Mouse (Mus musculus) megakaryocyte, adult 5-6 weeks (primary cell): Measurements from ENCODE around the gene Calm1. TPM values are rescaled to one million over a fixed set of nuclear protein-coding genes. Genes with fewer than 3 reads are reported as not detected.
"Not testable (repeated sequence)": the region's sequence is repeated elsewhere in the genome, so short reads cannot be mapped to it uniquely, and the experiment has no call there.

Experiments
- ATAC-seq: 2 replicates; pipeline ENCODE4 v1.8.0; 2016; ENCODE audit warnings: mild to moderate bottlenecking, inconsistent platforms; ENCODE audit not compliant: poor library complexity, severe bottlenecking
- total RNA-seq, 2 experiments: library from RNA; stranded (forward) in 1 of 2; stranded (reverse) in 1 of 2; fragments of 153-499, 151-499 nt in 1 of 2; fragments of 221-1000, 200-1000 nt in 1 of 2; gene quantifications; 2 replicates each; pipeline versions ENCODE4 v1.2.3 to v1.2.4; 2015 to 2017

Gene Calm1
- total RNA-seq, 2 experiments from 2014 or later, result 717 to 1,237 TPM

DNA sequence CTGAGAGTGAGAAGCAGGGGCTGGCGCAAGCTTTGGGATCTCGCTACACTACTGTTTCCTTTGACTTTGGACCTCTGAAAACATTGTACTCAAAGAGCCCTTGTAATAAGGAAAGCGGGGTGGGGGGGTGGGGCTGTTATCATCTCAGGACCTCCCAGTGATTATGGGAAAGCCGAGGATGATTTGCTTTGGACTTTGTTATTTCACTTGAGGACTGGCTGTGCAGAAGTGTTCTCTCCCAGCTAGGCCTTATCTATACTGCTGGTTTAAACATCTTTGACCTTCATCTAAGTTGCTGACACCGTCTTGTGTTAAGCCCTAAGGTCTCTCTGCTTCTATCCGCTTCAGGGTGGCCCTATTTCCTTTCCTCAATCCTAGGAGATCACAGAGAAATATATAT is 8.4 kb upstream of the Calm1 start:
- no peak for ATAC-seq

DNA sequence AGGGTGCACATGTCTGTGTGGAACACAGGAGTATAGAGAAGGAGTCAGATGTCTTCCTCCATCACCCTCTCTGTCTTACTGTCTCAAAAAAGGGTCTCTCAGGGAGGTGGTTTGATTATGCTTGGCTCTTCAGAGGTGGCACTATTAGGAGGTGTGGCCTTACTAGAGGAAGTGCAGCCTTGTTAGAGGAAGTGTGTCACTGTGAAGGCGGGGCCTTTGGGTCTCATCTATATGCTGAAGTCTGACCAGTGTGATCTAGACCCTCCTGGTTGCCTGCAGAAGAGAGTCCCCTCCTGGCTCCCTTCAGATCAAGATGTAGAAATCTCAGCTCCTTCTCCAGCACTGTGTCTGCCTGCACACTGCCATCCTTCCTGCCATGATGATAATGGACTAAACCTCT is 5.1 kb upstream of the Calm1 start:
- ATAC-seq, result peak; percentile 72

DNA sequence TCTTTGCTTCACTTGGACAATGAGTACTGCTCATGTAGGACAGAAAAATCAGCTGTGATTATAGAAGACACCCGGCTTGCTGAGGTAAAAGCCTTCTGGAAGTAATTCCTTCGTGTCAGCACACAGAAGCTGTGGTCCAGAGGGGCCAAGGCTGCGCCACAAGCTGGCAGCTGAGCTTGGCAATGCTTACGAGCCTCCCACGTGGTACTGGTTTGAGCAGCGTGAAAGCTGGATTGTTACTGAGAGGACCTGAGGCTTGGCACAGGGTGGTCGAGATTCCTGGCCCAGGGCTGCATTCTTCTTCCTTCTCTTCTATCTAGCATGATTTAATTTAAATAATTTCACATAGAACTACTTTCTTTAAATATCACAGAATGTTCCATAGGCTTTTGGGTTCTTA is 2.4 kb upstream of the Calm1 start:
- ATAC-seq, result no peak

DNA sequence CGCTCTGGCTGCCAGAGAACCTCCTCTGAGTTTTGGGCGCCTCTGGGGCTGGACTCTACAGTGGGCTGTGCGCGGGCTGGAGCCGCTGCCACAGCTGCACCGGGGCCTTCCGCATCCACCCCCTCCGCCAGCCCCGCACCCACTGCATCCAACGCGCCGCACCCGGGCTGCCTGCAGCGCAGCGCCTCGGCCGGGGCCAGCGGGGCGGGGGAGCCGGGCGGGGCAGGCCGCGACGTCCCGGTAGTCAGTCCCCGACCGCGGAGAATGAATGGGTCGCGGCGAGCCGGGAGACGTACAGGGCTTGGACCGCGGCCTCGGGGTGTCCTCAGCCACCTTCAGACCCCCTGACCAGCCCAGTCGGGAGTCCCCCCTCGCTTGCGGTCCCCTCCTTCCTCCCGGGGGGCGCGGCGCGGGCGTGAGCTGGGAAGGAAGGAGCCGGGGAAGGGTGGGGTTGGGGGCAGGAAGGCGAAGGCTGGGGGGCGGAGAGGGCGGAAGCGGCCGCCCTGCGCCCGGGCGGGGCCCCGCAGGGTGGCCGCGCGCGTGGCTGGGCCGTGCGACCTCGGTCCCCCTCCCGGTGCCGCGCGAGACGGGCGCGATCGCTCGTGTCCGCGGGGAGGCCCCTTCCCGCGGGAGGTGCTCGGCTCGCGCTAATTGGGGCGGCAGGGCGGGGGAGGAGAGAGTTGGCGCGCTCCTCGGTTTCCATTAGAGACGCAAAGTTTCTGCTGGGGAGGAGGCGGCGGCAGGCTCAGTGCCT is 833 bp downstream of the Calm1 start:
- peak; percentile 27 for ATAC-seq

DNA sequence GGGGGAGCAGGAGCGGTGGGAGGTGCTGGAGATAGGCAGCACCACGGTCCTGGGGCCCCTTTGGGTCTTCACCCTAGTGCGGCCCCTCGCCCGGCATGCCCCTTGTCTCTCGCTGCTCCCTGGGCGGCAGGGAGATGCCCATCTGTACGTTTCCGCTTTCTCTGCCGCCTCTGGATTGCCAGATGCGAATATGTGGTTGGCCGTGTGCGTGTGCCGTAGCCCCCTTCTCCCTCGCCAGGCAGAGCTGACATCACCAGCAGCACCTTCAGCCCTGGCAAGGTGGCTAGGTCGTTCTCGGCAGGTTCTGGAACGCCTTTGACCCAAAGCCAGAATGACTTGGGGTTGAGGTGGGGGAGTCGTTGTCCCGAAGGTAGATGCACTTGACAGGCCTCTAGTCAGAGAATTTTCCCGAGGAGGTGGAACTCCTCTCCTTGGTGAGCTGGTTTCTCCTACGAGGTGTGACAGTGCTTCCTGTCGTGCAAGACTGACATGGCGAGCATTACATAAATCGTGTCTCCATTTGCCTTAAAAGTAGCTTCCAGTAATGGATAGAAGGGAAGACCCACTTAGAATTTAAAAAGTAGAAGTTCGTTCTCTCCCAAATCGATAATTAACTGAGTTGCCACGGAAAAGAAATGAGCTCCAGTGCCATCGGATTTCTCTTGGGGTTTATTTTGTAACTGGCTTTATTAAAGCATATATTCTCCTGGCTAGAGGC is 1.6 kb downstream of the Calm1 start:
- ATAC-seq, result peak; percentile 15

DNA sequence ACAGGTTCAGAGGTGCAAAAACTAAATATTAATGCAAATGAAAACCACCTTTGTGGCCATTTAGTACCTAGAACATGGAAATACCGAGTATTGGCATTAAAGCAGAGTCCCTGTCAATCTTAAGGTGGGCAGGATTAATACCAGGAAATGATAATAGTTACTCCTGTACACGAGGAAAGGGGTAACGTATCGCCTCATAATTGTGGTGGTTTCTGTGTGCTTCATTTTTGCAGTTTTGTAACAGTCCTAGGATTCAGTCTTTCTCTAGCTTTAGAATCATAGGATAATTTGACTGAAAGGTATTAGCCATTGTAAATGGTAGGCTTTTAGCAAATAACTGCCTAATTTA is 2.1 kb downstream of the Calm1 start:
- ATAC-seq, result no peak

DNA sequence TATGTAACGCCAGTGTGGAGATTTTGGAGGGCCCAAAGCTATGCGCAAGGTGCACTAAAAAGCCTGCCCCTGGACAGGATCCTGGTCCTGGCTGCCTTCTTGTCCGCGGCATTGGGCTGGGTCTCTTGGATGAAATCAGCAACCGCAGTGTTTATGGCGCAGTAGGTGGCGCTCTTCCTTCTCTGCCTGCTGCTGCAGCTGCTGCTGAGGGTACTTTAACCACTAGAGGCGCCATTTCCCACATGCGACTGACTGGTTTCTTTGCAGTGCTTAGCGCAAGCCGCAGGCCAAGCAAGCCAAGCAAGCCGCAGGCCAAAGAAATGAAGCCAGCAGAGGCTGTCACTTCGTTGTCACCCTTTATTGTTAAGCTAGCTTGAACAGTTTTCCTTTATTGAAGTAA is 2.6 kb downstream of the Calm1 start:
- peak; percentile 63 for ATAC-seq

DNA sequence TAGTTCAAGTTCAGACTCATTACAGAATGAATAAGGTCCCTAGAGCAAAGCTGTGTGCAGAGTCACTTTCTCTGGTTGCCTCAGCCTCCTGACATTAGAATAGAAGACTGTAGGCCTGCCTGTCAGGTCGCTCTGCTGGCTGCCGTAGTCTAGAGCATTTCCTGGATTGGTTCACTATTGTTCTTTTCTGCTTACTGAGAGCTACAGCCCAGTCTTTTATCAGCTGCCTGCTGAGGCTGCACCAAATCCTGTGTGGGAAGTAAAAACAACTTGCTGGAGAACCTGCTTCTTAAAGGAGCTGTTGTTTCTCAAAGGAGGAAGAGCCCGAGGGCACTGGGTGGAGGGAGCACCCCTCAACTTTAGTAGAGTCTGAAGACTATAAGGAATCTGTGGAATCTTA is 4.5 kb downstream of the Calm1 start:
- no peak for ATAC-seq

DNA sequence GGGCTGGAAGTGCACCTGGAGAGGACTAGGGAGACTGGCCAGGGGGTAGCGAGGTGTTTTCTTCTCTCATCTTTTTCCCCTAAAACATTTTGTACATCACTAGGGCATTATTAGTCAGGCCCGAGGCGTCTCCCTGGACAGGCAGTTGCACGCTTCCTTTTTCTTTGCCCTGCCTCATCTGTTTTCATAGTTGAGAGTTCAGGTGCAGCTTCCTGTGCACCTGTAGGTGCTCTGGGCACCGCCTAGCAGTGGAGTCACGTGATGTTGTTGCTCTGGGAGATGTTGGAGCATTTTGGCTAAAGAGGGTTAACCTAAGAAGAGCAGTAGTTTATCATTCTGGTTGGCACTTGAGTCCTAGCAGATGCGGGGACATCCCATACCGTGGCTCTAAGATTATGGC is 5.9 kb downstream of the Calm1 start:
- no peak for ATAC-seq

DNA sequence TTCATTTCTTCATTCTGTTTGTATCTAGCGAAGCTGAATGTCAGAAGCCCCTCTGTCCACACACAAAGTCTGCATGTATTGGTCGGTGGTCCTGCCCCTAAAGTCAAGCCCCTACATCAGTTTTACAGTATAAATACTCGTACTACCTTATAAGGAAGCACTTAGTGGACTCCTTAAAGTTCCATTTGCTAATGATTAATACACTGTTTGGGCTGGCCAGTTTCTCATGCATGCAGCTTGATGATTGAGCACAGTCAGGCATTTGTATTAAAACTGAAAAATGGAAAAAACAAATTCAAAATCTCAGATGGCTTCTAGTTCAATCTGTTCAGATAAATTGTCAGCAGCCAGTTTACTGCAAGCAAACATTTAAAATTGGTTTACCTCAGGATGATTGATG is 7.3 kb downstream of the Calm1 start:
- ATAC-seq, result no peak

DNA sequence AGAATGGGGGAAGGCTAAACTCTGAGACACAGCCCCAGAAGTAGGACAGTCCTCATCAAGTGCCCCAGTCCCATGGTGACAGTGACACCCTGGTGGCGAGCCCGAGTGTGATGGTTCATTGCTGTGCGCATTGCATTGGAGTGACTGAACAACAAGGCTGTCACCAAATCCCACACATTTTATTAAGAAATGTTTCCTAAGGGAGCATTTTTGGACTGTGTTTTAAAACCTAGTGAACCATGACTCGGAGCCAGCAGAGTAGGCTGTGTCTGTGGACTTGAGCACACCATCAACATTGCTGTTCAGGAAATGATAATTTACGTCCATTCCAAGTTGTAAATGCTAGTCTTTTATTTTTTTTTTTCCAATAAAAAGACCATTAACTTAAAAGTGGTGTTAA is 7.7 kb downstream of the Calm1 start:
- no peak for ATAC-seq

DNA sequence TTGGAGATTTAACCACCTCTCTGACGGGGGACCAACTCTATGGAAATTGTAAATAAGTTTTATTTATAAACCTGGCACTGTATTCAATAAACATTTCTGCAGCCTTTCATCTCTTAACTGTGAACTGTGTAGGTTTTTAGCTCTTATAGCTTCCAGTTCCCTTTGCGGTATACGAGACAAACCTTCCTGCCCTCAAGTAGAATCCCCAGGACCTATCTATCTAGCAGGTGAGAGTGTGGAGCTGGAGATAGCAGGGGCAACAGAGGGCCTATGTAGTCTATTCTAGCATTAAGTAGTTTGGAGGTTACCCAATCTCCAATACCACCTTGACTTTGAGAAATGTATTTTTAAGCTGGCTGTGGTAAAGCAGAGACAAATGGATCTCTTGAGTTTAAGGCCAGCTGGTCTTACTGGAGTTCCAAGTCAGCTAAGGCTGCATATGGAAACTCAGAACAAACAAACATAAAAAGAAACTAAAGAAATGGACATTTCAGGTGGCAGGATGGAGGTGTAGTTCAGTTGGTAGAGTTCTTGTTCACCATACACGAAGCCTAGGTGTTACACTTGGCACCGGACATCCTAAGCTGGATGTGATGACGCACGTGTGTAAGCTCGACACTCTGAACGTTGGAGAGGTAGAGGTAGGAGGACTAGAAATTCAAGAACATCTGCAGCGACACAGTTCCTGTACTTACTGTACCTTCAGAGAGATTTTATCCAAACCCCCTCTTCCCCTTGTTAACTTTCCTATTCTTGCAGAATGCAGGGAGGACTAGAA is 10.7 kb downstream of the Calm1 start:
- ATAC-seq, result no peak

DNA sequence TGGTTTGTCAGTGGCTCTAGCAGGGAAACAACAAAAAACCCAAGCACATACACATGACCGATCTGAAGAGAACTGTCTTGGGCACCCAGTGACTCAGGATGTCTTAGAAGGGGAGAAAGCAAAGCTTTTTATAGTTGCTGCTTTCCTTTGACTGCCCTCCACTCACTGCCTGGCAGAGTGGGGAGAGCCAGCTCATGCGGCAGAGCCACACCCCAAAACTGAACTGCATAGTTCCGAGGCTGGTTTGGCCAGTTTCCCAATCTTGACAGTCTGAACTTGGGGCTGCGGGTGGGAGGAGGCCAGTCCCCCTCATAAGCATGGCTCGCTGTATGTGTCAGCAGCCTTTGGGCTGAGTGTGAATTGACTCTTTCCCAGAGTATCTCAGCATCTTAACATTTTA is 11.7 kb downstream of the Calm1 start:
- peak; percentile 71 for ATAC-seq

DNA sequence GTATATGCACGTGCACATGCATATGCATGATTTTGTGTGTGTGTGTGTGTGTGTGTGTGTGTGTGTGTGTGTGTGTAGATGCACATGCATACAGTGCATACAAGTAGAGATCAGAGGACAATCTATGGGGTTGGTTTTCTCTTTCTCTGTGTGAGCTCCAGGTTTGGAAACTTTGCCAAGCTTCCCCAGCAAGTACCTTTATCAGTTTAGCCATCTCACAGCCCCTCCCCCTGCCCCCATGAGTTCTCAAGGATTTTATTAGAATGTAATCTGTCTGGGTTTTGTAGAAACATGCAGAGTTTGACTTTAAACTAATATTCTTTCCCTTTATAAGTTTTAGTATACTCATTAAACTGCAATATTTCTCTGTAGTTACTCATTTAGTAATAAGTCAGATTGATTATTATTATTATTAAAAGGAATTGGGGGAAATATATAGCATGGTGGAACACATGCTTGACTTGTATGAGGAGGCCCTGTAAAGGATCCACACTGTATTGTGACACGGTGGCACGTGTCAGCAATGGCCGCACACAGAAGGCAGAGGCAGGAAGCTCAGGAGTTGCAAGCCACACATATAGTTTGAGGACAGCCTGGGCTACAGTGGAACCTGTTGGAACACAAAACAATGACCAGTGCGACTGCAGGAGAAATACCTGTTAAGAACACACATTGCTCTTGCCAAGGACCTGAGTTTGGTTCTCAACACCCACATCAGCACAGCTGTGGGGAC is 12.4 kb downstream of the Calm1 start:
- no peak for ATAC-seq

DNA sequence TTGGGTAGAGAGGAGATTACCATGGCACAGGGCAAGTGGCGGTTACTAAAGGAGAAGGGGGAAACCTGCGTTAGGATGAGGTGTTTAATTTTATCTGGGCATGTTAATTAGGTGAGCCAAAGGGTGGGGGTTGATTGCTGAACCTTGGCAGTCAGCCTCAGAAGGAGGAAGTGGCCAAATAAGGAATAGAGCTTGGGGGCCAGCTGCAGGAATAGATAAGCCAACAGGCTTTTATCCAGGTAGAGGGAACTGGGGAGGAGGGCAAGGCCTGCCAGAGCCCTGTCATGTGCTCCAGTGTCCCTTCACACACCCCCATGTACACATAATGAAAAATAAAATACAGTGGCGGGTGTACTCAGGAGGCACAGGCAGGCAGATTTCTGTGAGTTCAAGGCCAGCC is 13.2 kb downstream of the Calm1 start:
- ATAC-seq, result peak; percentile 46; the same call in 1 of the 2 replicates

DNA sequence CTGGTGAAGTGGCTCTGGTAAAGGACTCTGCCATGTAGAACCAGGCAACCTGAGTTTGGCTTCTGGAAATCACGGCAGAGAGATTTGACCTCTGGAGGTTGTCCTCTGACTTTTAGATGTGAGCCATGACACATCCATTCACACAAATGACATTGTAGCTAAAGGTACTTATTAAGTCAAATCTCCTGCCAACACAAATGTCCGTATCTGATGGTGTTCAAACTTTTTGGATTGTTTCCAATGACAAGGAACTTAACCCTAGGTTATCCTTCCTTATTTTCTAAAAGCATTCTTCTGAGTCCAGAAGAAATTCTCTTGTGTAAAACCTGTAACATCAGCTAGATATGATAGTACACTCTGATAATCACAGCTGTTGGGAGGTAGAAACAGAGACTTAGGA is 13.9 kb downstream of the Calm1 start:
- no peak for ATAC-seq

DNA sequence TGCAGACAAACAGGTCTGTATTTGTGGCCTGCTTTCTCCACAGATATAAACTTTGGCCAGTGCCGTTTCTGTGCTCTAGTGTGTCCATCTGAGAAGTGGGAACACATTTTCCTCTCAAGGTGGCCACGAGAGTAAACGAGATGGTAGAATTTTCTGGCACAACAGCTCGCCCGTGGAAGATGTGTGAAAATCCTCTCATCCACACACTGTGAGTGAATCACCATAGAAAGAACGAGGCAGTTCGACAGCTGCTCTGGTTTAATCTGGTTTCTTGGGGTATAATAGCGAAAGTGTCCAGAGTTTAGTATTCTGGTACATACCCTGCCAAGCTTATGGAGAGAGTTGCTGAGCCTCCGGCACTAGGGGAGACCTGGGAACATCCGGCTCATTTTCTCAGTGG is 14.9 kb downstream of the Calm1 start:
- ATAC-seq, result no peak

DNA sequence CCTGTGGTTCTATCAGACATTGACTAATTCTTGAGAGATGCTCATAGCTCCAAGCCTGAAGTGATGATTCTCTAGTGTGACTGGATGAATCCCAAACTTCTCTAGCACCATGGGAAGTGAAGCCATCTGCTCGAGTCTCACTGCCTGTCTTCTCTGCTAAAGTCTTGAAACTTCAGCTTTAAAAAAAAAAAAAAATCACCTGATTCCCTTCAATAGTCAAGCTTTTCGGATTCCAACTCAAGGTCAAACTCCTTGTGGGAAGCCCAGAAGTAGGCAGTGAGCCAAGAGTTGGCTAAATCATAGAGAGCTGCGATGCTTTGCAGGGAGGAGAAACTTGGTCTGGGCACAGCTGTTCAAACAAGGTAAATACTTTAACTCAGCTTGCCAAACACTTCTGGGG is 15.5 kb downstream of the Calm1 start:
- ATAC-seq, result no peak

DNA sequence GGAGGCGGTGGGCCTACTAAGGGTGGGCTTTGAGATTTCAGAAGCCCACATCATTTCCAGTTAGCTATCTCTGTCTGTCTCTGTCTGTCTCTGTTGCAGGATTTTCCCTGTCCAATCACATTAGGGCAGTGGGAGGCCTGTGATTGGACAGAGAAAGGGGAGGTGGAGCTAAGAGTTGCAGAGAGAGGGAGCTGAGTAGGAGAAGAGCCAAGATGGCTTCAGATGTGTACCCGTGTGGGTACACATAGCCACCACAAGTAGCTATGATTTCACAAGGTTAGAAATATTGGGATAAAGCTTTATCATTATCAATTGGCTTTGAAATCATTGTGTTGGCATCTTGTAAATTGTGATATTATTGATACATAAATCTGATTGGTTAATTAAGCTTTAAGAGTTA is 17.9 kb downstream of the Calm1 start:
- ATAC-seq, result not testable (repeated sequence)

DNA sequence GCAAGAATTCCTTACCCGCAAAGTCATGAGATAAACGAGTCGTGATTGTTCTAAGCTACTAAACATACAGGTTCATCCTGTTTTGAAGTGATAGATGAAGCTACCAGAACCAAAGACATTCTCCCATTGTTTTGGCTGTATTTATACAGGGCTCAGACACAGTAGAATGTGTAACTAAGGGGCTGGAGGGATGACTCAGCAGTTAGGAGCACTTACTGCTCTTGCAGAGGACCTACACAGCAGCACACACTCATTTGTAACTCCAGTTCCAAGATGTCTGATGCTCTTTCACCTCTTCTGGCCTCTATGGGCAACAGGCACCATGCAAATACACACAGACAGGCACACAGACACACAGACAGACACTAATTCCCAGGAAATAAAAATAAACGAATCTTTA is 20.8 kb downstream of the Calm1 start:
- no peak for ATAC-seq

DNA sequence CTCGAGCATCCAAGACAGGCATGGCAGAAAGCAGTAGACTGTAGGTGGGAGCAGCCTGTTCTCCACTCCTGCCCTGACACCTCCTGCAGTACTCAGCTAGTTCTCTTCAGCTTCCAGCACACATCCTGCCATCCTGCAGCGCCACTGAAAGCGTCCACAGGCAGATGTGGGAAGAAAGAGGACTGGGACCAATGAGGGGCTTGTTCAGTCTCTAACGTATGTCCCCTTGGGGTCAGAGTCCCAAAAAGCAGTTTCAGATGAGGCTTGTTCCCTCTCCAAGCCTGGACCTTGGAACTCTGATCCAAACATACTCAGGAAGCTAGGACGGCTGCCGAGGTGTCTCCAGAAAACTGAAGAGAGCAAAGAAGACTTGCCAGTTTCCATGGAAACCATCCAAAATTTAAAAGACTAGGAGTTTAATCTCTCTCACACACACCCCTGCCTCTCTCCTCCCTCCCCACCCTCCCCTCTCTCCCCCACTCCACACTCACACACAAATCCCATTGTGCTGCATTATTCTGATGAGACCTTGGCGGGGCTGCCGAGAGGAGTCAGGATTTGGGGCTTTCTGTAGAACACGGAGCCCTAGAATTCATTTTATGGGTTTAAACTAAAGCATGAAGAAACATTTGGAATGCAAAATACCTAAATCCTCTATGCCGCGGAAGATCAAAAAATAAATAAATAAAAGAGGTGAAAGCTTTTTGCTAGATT is 22.5 kb downstream of the Calm1 start:
- ATAC-seq, result no peak
